ENCODE assay signal across 24 mouse cellular contexts in the genomic region with DNA sequence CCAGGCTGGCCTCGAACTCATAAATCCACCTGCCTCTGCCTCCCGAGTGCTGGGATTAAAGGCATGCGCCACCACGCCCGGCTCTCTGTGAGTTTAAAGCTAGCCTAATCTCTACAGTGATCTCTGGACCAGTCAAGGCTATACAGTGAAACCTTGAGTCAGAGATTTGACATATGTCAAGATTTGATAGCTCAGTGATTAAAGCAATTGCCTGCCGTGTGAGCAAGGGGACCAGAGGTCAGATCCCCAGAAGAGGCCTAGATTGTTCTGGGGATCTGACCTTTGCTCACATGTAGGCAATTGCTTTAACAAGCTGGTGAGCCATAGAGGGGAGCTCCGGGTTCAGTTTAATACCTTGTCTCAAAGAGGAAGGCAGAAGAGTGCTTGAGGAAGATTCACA.
"Had no signal": no experiment of that assay in that cellular context is flagged by ENCODE, and none has a peak within 500 bp of the region (broad histone marks: within the 10 kb centered on the region; RNA-seq: fewer than 3 reads in every experiment).

No protein-coding gene starts in this region.

- H3K4me1 ChIP-seq: heart, embryonic 13.5 days; heart, embryonic 15.5 days; hindbrain, embryonic 13.5 days; hindbrain, embryonic 15.5 days; limb, embryonic 10.5 days; limb, embryonic 12.5 days; liver, embryonic 13.5 days; liver, embryonic 15.5 days had no signal

- H3K36me3 ChIP-seq: heart, embryonic 13.5 days; heart, embryonic 15.5 days; hindbrain, embryonic 13.5 days; hindbrain, embryonic 15.5 days; limb, embryonic 10.5 days; limb, embryonic 12.5 days; liver, embryonic 13.5 days; liver, embryonic 15.5 days had no signal

- H3K4me3 ChIP-seq: heart, embryonic 13.5 days; heart, embryonic 15.5 days; hindbrain, embryonic 13.5 days; hindbrain, embryonic 15.5 days; layer of hippocampus, adult 2 months; left cerebral cortex, adult 2 months; limb, embryonic 10.5 days; limb, embryonic 12.5 days; liver, embryonic 13.5 days; liver, embryonic 15.5 days had no signal

- H3K9ac ChIP-seq: heart, embryonic 13.5 days; heart, embryonic 15.5 days; hindbrain, embryonic 13.5 days; hindbrain, embryonic 15.5 days; limb, embryonic 12.5 days; liver, embryonic 13.5 days; liver, embryonic 15.5 days had no signal

- H3K27me3 ChIP-seq: heart, embryonic 13.5 days; heart, embryonic 15.5 days; hindbrain, embryonic 13.5 days; hindbrain, embryonic 15.5 days; limb, embryonic 12.5 days; liver, embryonic 13.5 days; liver, embryonic 15.5 days had no signal

- H3K9me3 ChIP-seq: heart, embryonic 13.5 days; heart, embryonic 15.5 days; hindbrain, embryonic 13.5 days; hindbrain, embryonic 15.5 days; limb, embryonic 10.5 days; limb, embryonic 12.5 days; liver, embryonic 13.5 days; liver, embryonic 15.5 days had no signal

- H3K4me2 ChIP-seq: heart, embryonic 11.5 days; heart, embryonic 13.5 days; heart, embryonic 15.5 days; hindbrain, embryonic 13.5 days; hindbrain, embryonic 15.5 days; limb, embryonic 12.5 days; liver, embryonic 11.5 days; liver, embryonic 13.5 days; liver, embryonic 15.5 days had no signal

- ATAC-seq: hindbrain, postnatal 0 days had no signal

- DNase-seq: gastrocnemius, postnatal 14 days; gastrocnemius, postnatal 36 days; heart, adult 18-20 months; heart, postnatal 14 days; heart, postnatal 36 days; kidney, adult 18-20 months; kidney, adult 8-10 months; kidney, postnatal 10 days; kidney, postnatal 25 days; kidney, postnatal 4 days; liver; liver, embryonic 13.5 days had no signal

- H3K27ac ChIP-seq: heart, embryonic 13.5 days; heart, embryonic 15.5 days; hindbrain, embryonic 13.5 days; hindbrain, embryonic 15.5 days; hindbrain, postnatal 0 days; layer of hippocampus, adult 2 months; left cerebral cortex, adult 2 months; limb, embryonic 10.5 days; limb, embryonic 12.5 days; liver, embryonic 13.5 days; liver, embryonic 15.5 days had no signal
